8 mouse cellular contexts compared by ENCODE assay signal in the genomic region with DNA sequence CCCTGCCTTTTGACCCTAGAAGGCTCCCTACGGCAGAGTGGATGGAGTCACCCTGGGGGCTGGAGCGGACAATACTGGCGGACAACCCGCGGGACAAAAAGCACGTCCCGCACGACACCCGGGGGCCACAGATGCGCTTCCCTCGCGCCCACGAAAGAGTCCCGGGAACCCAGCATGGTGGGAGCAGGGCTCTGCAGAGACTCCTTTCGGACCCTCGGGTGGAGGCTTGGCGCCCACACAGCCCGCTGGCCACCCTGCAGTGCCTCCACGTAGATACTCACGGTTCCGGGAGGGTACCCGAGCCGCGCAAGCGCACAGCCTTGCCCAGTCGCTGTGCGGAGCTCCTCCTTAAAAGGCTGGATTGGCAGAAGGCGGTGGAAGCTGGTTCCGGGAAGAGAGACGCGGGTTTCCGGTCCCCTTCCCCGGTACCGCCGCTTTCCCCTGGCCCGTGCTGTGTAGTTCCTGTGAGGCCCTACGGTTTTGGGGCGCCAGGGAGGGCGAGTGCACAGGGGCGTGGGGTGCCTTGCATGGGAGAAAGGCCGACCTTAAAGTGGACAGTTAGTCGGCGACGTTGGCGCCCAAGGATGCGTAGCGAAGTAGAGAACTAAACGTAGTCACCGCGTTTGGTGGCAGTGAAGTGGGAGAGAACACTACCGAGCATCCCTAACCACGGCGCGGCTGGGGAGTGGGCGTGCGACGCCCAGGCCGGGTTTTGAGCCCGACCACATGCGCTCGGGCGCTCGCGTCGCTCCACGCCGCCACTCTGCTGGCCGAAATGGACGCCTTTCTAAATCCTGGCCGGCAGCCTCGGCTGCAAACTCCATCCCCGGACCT. TPM values are rescaled to one million over a fixed set of nuclear protein-coding genes. Genes with fewer than 3 reads are reported as not detected.
DNase-seq lines count a peak whose midpoint lies in the region; ATAC-seq and TF ChIP-seq lines count a peak whose summit lies in the region.

Gene Mettl21a (minus strand): TSS at position 362 of the 834 bp plus-strand sequence.

- peak; percentile 97 for ATAC-seq in forebrain, embryonic 13.5 days
- peak; percentile 97 for ATAC-seq in neural tube, embryonic 15.5 days (ENCODE audit: low FRiP score)

- H3K9me3 ChIP-seq in E14TG2a.4 (ENCODE audit: low read length): no peaks in the 10 kb centered on the region
- no peaks in the 10 kb centered on the region for H3K9me3 ChIP-seq in forebrain, embryonic 13.5 days (replicated peaks)
- no peaks in the 10 kb centered on the region for H3K9me3 ChIP-seq in neural tube, embryonic 15.5 days (replicated peaks)

- H3K4me1 ChIP-seq in E14TG2a.4 (replicated peaks; ENCODE audit: low read depth, low read length): peaks cover 27% of the 10 kb centered on the region
- peaks cover 21% of the 10 kb centered on the region for H3K4me1 ChIP-seq in forebrain, embryonic 13.5 days
- peaks cover 21% of the 10 kb centered on the region for H3K4me1 ChIP-seq in neural tube, embryonic 15.5 days

- intact Hi-C loops in heart, postnatal 10 days (cut with DNase I): loop anchor here (1.0 to 5.0 kb wide), 5 partner anchors 74 to 960 kb away; no protein-coding TSS in a partner anchor

- TF ChIP-seq CTCF in E14TG2a.4 (conservative IDR thresholded peaks at IDR 0.05; ENCODE audit: low read length): no peak

- H3K36me3 ChIP-seq in E14TG2a.4 (ENCODE audit: insufficient read depth, low read length): peaks cover 35% of the 10 kb centered on the region
- H3K36me3 ChIP-seq in forebrain, embryonic 13.5 days (ENCODE audit: poor library complexity, severe bottlenecking): peaks cover 7% of the 10 kb centered on the region; the same call in 1 of the 2 replicates
- H3K36me3 ChIP-seq in neural tube, embryonic 15.5 days: peaks cover 7% of the 10 kb centered on the region; the same call in 1 of the 2 replicates

- DNase-seq in c-Kit-positive CD71-positive TER-119-positive erythroid progenitor cells, embryonic 14.5 days (ENCODE audit: low spot score): peak; percentile 82
- DNase-seq in heart, postnatal 10 days: peak; percentile 94
- peak; percentile 93 for DNase-seq in layer of hippocampus, adult 11-12 months (ENCODE audit: low spot score)
- DNase-seq in lung, adult 18-20 months: peak; percentile 94 to 96
- DNase-seq in testis, postnatal 14 days (ENCODE audit: low spot score): peak; percentile 90

- peak within 1 kb of the TSS; percentile 76 for H3K4me2 ChIP-seq in forebrain, embryonic 13.5 days
- H3K4me2 ChIP-seq in neural tube, embryonic 15.5 days: peak within 1 kb of the TSS; percentile 77

- H3K9ac ChIP-seq in forebrain, embryonic 13.5 days: peak within 1 kb of the TSS; percentile 95
- peak within 1 kb of the TSS; percentile 99 for H3K9ac ChIP-seq in neural tube, embryonic 15.5 days (replicated peaks)

- H3K27ac ChIP-seq in forebrain, embryonic 13.5 days: peak within 1 kb of the TSS; percentile 97
- peak within 1 kb of the TSS; percentile 96 for H3K27ac ChIP-seq in neural tube, embryonic 15.5 days (replicated peaks)

- H3K27me3 ChIP-seq in E14TG2a.4 (ENCODE audit: insufficient read depth, low read length): no peaks in the 10 kb centered on the region
- no peaks in the 10 kb centered on the region for H3K27me3 ChIP-seq in forebrain, embryonic 13.5 days
- no peaks in the 10 kb centered on the region for H3K27me3 ChIP-seq in neural tube, embryonic 15.5 days (replicated peaks)

- WGBS in forebrain, embryonic 13.5 days: under 1% methylated on average over 72 of the region's 72 CpGs
- under 1% methylated on average over 72 of the region's 72 CpGs for WGBS in neural tube, embryonic 15.5 days

- H3K4me3 ChIP-seq in E14TG2a.4 (replicated peaks; ENCODE audit: low read length): peak within 1 kb of the TSS; percentile 95
- peak within 1 kb of the TSS; percentile 72 for H3K4me3 ChIP-seq in forebrain, embryonic 13.5 days
- H3K4me3 ChIP-seq in neural tube, embryonic 15.5 days (replicated peaks): peak within 1 kb of the TSS; percentile 63

RNA-seq across cellular contexts. Expression of gene Mettl21a, which starts in this region (rescaled TPM):
- 20.7 and 21.8 TPM in 2 replicates for polyA plus RNA-seq in forebrain, embryonic 13.5 days (2015; fragmentation: Nextera tagmentation; extraction: Ambion mirVana)
- total RNA-seq in heart, postnatal 10 days (2021): 10 to 100 TPM in 1 of 2 experiments, 1 to 10 TPM in 1; 6.7 to 10.6 TPM
- 17.7 and 18.8 TPM in 2 replicates for polyA plus RNA-seq in neural tube, embryonic 15.5 days (2015; fragmentation: Nextera tagmentation; extraction: Ambion mirVana)

Comparison
In these comparisons a context has a peak if more than half of its experiments do, and no peak if none do; other contexts are left out.
1. Peak in every context shown above with its lines: DNase-seq, ATAC-seq, H3K4me3 ChIP-seq and H3K27ac ChIP-seq.